In genomic region chr19:46903379-46903778, GRCm38 (mm10) we compare ENCODE assay signal across 25 mouse cellular contexts.
A peak's percentile ranks its signal among the peaks of the same experiment; 100 is the strongest.
DNase-seq lines count a peak whose midpoint lies in the region; ATAC-seq and TF ChIP-seq lines count a peak whose summit lies in the region.
"Had no signal": no experiment of that assay in that cellular context is flagged by ENCODE, and none has a peak within 500 bp of the region (broad histone marks: within the 10 kb centered on the region; RNA-seq: fewer than 3 reads in every experiment).

No protein-coding gene starts in this region.

- peak overlapping the region; percentile 37; the same call in 1 of the 2 replicates for H3K9ac ChIP-seq in liver, embryonic 13.5 days
- no peak overlapping the region for H3K9ac ChIP-seq in liver, postnatal 0 days (replicated peaks)
- H3K9ac ChIP-seq in midbrain, embryonic 14.5 days (replicated peaks; ENCODE audit: low read length), result no peak overlapping the region
- H3K9ac ChIP-seq: embryonic facial prominence, embryonic 12.5 days; forebrain, embryonic 13.5 days had no signal

- TF ChIP-seq EP300 in liver, postnatal 0 days (IDR thresholded peaks at IDR 0.05; ENCODE audit: low read depth), result no peak

- no peak overlapping the region for H3K4me3 ChIP-seq in left cerebral cortex, adult 2 months
- H3K4me3 ChIP-seq in liver, embryonic 13.5 days (replicated peaks), result no peak overlapping the region
- no peak overlapping the region for H3K4me3 ChIP-seq in liver, postnatal 0 days (ENCODE audit: low read depth, low read length)
- no peak overlapping the region for H3K4me3 ChIP-seq in midbrain, embryonic 14.5 days (replicated peaks; ENCODE audit: low read depth, low read length)
- H3K4me3 ChIP-seq: embryonic facial prominence, embryonic 10.5 days; embryonic facial prominence, embryonic 12.5 days; forebrain, embryonic 13.5 days had no signal

- no peak overlapping the region for H3K4me2 ChIP-seq in liver, embryonic 13.5 days
- H3K4me2 ChIP-seq in liver, postnatal 0 days (ENCODE audit: low read depth, low read length), result no peak overlapping the region
- no peak overlapping the region for H3K4me2 ChIP-seq in midbrain, embryonic 14.5 days (ENCODE audit: low read length)
- H3K4me2 ChIP-seq: embryonic facial prominence, embryonic 12.5 days; forebrain, embryonic 13.5 days had no signal

- H3K9me3 ChIP-seq in liver, embryonic 13.5 days (replicated peaks), result no peaks in the 10 kb centered on the region
- no peaks in the 10 kb centered on the region for H3K9me3 ChIP-seq in liver, postnatal 0 days (ENCODE audit: low read length)
- H3K9me3 ChIP-seq in midbrain, embryonic 14.5 days (ENCODE audit: control insufficient read depth, low read length), result no peaks in the 10 kb centered on the region
- H3K9me3 ChIP-seq: embryonic facial prominence, embryonic 10.5 days; embryonic facial prominence, embryonic 12.5 days; forebrain, embryonic 13.5 days; G1E had no signal

- H3K27me3 ChIP-seq in liver, embryonic 13.5 days, result no peaks in the 10 kb centered on the region
- H3K27me3 ChIP-seq in liver, postnatal 0 days (ENCODE audit: insufficient read depth, low read length), result no peaks in the 10 kb centered on the region
- H3K27me3 ChIP-seq in midbrain, embryonic 14.5 days (ENCODE audit: control insufficient read depth, insufficient read depth, low read length), result no peaks in the 10 kb centered on the region
- H3K27me3 ChIP-seq: CH12.LX; embryonic facial prominence, embryonic 12.5 days; forebrain, embryonic 13.5 days; Patski had no signal

- 89% methylated on average over 5 of the region's 5 CpGs for WGBS in liver, embryonic 13.5 days (ENCODE audit: insufficient replicate concordance)
- 94% methylated on average over 5 of the region's 5 CpGs for WGBS in liver, postnatal 0 days (ENCODE audit: insufficient replicate concordance)
- 92% methylated on average over 5 of the region's 5 CpGs for WGBS in midbrain, embryonic 14.5 days

- no peak for TF ChIP-seq CTCF in left cerebral cortex, adult 2 months (IDR thresholded peaks at IDR 0.05)
- TF ChIP-seq CTCF in liver, postnatal 0 days (IDR thresholded peaks at IDR 0.05; ENCODE audit: low read depth), result no peak

- intact Hi-C loops in heart, postnatal 14 days (cut with DNase I), result no loop called here
- intact Hi-C loops in left cerebral cortex, adult 2 months (cut with DNase I), result no loop called here
- intact Hi-C loops in left cerebral cortex, postnatal 4 days (cut with DNase I), result no loop called here

- peak overlapping the region; percentile 22; the same call in 1 of the 2 replicates for H3K27ac ChIP-seq in left cerebral cortex, adult 2 months
- H3K27ac ChIP-seq in liver, embryonic 13.5 days, result peak overlapping the region; percentile 96
- H3K27ac ChIP-seq in liver, postnatal 0 days (ENCODE audit: low read depth), result 0 out of 2 replicates have a peak overlapping the region, but pooled peaks have one; percentile 19
- H3K27ac ChIP-seq in midbrain, embryonic 14.5 days (replicated peaks; ENCODE audit: low read depth, low read length), result no peak overlapping the region
- H3K27ac ChIP-seq: embryonic facial prominence, embryonic 10.5 days; embryonic facial prominence, embryonic 12.5 days; forebrain, embryonic 13.5 days had no signal

- ATAC-seq in liver, embryonic 13.5 days (ENCODE audit: low read depth), result no peak
- ATAC-seq in liver, postnatal 0 days, result no peak
- no peak for ATAC-seq in midbrain, embryonic 14.5 days (ENCODE audit: low FRiP score, low TSS enrichment)
- ATAC-seq: activated CD4-positive, CD25-positive, alpha-beta regulatory T cell, adult 4 months; CD4-positive, CD25-positive, alpha-beta regulatory T cell, adult 4 months; forebrain, embryonic 13.5 days; Patski had no signal

- peaks cover 20% of the 10 kb centered on the region for H3K36me3 ChIP-seq in liver, embryonic 13.5 days
- peaks cover 15% of the 10 kb centered on the region for H3K36me3 ChIP-seq in liver, postnatal 0 days (replicated peaks; ENCODE audit: insufficient read depth, low read length)
- peaks cover 5% of the 10 kb centered on the region for H3K36me3 ChIP-seq in midbrain, embryonic 14.5 days (ENCODE audit: control insufficient read depth, insufficient read depth, low read length)

- DNase-seq in heart, adult 11 months, result peak; percentile 66
- DNase-seq in heart, postnatal 14 days, result no peak
- DNase-seq in left cerebral cortex, adult 2 months (ENCODE audit: extremely low spot score in 1 of 2, low spot score in 2 of 2), result no peak
- DNase-seq in left cerebral cortex, postnatal 4 days, result no peak
- DNase-seq in liver, embryonic 13.5 days, result no peak
- DNase-seq in liver, result no peak
- no peak for DNase-seq in liver, postnatal 0 days
- DNase-seq in midbrain, embryonic 14.5 days, result no peak
- DNase-seq: adrenal gland, adult 8-10 months; adrenal gland, postnatal 14 days; adrenal gland, postnatal 36 days; B cell, adult 2 months; cerebellum, adult 11-12 months; cerebellum, adult 2 months; cerebellum, adult 9-10 months; cerebellum, postnatal 10 days; cerebellum, postnatal 25 days had no signal

- H3K4me1 ChIP-seq in liver, embryonic 13.5 days (replicated peaks), result peaks cover 85% of the 10 kb centered on the region
- peaks cover 38% of the 10 kb centered on the region for H3K4me1 ChIP-seq in liver, postnatal 0 days (ENCODE audit: insufficient read depth)
- H3K4me1 ChIP-seq in midbrain, embryonic 14.5 days (ENCODE audit: control insufficient read depth, insufficient read depth, low read length), result no peaks in the 10 kb centered on the region
- H3K4me1 ChIP-seq: embryonic facial prominence, embryonic 10.5 days; embryonic facial prominence, embryonic 12.5 days; forebrain, embryonic 13.5 days had no signal
